Mouse (Mus musculus) midbrain, embryonic 11.5 days (tissue): ENCODE results near the gene Edaradd. TPM values are rescaled to one million over a fixed set of nuclear protein-coding genes. Genes with fewer than 3 reads are reported as not detected.

Source experiments
- ATAC-seq: fragments of 200-750 bp; cut with Nextera tagmentation; 2 replicates; pipeline ENCODE4 v1.8.0; 2017; ENCODE audit warnings: moderate TSS enrichment, moderate library complexity; ENCODE audit not compliant: low FRiP score
- DNase-seq: peaks from one replicate; pipeline ENCODE4 v3.0.0; 2015; ENCODE audit warnings: low spot score; ENCODE audit errors: missing footprints
- H3K27ac ChIP-seq: fragments of 300-500 bp; sonication (generic); 2 replicates; pipeline ENCODE4 v1.5.1; 2014; ENCODE audit warnings: low read depth, low read length
- H3K27me3 ChIP-seq: fragments of 300-500 bp; sonication (generic); 2 replicates; pipeline ENCODE4 v1.6.1; 2014; ENCODE audit warnings: mild to moderate bottlenecking, low read length, moderate library complexity, mixed read lengths; ENCODE audit not compliant: control insufficient read depth, insufficient read depth
- H3K36me3 ChIP-seq: fragments of 300-500 bp; sonication (generic); 2 replicates; pipeline ENCODE4 v1.6.1; 2014; ENCODE audit warnings: mild to moderate bottlenecking, low read length, moderate library complexity, mixed read lengths; ENCODE audit not compliant: control insufficient read depth, insufficient read depth
- H3K4me1 ChIP-seq: fragments of 300-500 bp; sonication (generic); 2 replicates; pipeline ENCODE4 v1.6.1; 2014; ENCODE audit warnings: low read length; ENCODE audit not compliant: control insufficient read depth, insufficient read depth
- H3K4me2 ChIP-seq: fragments of 300-500 bp; sonication (generic); 2 replicates; pipeline ENCODE4 v1.6.1; 2014; ENCODE audit warnings: mild to moderate bottlenecking, moderate library complexity
- H3K4me3 ChIP-seq: fragments of 300-500 bp; sonication (generic); 2 replicates; pipeline ENCODE4 v1.5.1; 2014; ENCODE audit warnings: low read depth, low read length
- H3K9ac ChIP-seq: fragments of 300-500 bp; sonication (generic); 2 replicates; pipeline ENCODE4 v1.6.1; 2014; ENCODE audit warnings: low read length
- H3K9me3 ChIP-seq: fragments of 300-500 bp; sonication (generic); 2 replicates; pipeline ENCODE4 v1.6.1; 2016; ENCODE audit warnings: low read length; ENCODE audit not compliant: control insufficient read depth
- whole genome bisulfite sequencing: fragments of 180-500 bp; shearing (Covaris S2); extraction: QIAGEN DNeasy Blood & Tissue Kit; methylation state at CpG from one replicate; pipeline ENCODE4 v1.1.7; 2014; 5-methylcytosine and 5-hydroxymethylcytosine counted together
- polyA plus RNA-seq: library from polyadenylated mRNA; unstranded; fragments of >200 nt; fragmentation: Nextera tagmentation; extraction: Ambion mirVana; gene quantifications from 2 replicates; pipeline ENCODE4 v1.2.1, GENCODE M21; 2014

Gene Edaradd
- polyA plus RNA-seq: 2.2 and 3.2 TPM in 2 replicates

GRCm38 (mm10) chr13:12519955-12520584 lies at the start of gene Edaradd:
Edaradd (minus strand) TSS chr13:12520438.
- Histone ChIP-seq H3K4me3 (peak within 1 kb of the TSS; percentile 45), H3K27me3 (peaks cover 8% of the 10 kb centered on the region), H3K36me3 (no peaks in the 10 kb centered on the region), H3K9ac (peak within 1 kb of the TSS; percentile 62), H3K27ac (peak within 1 kb of the TSS; percentile 25; the same call in 1 of the 2 replicates), H3K9me3 (no peaks in the 10 kb centered on the region), H3K4me1 (peaks cover 2% of the 10 kb centered on the region; the same call in 1 of the 2 replicates), H3K4me2 (peak within 1 kb of the TSS; percentile 97)
- DNase-seq (peak; percentile 97), ATAC-seq (peak; percentile 87)
- WGBS: under 1% methylated on average over 35 of the region's 35 CpGs

GRCm38 (mm10) chr13:12569741-12570140 lies 49.5 kb upstream of the Edaradd start:
- Histone ChIP-seq H3K9me3 (no peaks in the 10 kb centered on the region), H3K4me1 (peaks cover 8% of the 10 kb centered on the region), H3K4me2 (no peak overlapping the region), H3K27me3 (no peaks in the 10 kb centered on the region), H3K4me3 (no peak overlapping the region), H3K36me3 (no peaks in the 10 kb centered on the region), H3K27ac (no peak overlapping the region), H3K9ac (no peak overlapping the region)
- ATAC-seq (no peak), DNase-seq (no peak)
- WGBS: 81% methylated on average over 7 of the region's 7 CpGs

GRCm38 (mm10) chr13:12568597-12569469 lies 48.6 kb upstream of the Edaradd start:
- 67% methylated on average over 9 of the region's 9 CpGs for WGBS
- Histone ChIP-seq H3K27ac (no peak overlapping the region), H3K9me3 (no peaks in the 10 kb centered on the region), H3K4me1 (peaks cover 8% of the 10 kb centered on the region), H3K4me2 (no peak overlapping the region), H3K36me3 (no peaks in the 10 kb centered on the region), H3K9ac (no peak overlapping the region), H3K27me3 (no peaks in the 10 kb centered on the region), H3K4me3 (no peak overlapping the region)
- DNase-seq: no peak
- no peak for ATAC-seq

DNA sequence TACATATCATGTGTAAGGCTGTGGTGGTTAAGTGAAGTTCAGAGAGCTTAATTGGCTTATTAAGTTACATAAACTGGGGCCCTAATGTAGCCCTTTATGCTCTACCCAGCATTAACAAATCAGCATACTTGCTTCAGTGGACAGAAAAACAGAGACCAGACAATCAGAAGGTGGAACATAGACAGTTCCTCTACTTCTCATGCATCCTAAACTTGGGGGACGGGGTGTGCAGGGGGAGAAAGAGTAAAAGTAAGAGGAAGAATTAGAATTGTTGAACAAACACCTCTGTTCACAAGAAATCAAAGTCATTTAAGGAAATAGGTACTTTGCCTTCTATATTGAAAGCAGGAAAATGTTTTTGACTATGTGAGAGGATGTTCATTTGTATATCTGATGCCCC lies 47.7 kb upstream of the Edaradd start:
- Histone ChIP-seq H3K9ac (no peak overlapping the region), H3K36me3 (no peaks in the 10 kb centered on the region), H3K4me2 (no peak overlapping the region), H3K27me3 (no peaks in the 10 kb centered on the region), H3K4me3 (no peak overlapping the region), H3K27ac (no peak overlapping the region), H3K9me3 (no peaks in the 10 kb centered on the region), H3K4me1 (peaks cover 8% of the 10 kb centered on the region)
- 63% methylated on average over 1 of the region's 1 CpGs for WGBS
- ATAC-seq (no peak), DNase-seq (no peak)

DNA sequence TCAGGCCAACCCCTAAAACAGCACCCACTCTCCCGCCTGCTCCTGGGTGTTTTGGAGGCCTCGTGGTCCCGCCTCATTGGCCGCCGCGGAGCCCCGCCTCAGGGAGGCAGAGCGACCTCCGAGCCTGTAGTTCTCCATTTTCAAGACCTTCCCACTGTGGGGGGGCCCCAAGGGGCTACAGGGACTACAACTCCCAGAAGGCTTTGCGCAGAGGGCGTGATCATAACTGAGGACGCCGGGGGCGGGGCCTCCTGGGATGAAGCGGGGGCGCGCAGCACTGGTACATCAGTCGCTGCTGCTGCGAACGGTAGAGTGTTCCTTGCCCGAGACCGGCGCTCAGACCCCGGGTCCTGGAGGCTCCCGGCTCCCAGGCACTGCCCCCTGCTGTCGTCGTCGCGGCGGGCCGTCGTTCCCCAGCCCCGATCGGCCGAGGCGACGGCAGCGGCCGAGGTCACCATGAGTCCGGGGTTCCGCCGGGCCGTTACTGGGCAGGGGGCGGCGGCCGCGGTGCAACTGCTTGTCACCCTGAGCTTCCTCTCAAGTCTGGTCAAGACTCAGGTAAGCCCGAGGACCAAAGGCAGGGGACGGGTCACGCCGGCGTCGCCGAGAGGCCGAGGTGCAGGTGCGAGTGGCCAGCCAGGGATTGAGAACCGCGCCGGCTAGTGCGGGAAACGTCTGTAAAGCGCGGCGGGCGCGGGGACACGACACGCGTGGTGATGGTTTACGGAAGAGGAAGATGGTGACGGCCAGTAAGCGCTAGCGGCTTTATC lies 45.6 kb upstream of the Edaradd start, which contains the start of gene Ero1lb:
Gene Ero1lb (plus strand): TSS at position 254 of the 770 bp plus-strand sequence.
- peak; percentile 100 for DNase-seq
- H3K27ac ChIP-seq: no peak within 1 kb of the TSS

GRCm38 (mm10) chr13:12562256-12562655 lies 42.0 kb upstream of the Edaradd start:
- 80% methylated on average over 4 of the region's 4 CpGs for WGBS
- no peak overlapping the region for H3K4me2 ChIP-seq
- no peak for DNase-seq
- no peak overlapping the region for H3K4me3 ChIP-seq
- H3K27me3 ChIP-seq: peaks cover 8% of the 10 kb centered on the region
- H3K9ac ChIP-seq: no peak overlapping the region
- H3K36me3 ChIP-seq: no peaks in the 10 kb centered on the region
- H3K4me1 ChIP-seq: peaks cover 10% of the 10 kb centered on the region
- no peaks in the 10 kb centered on the region for H3K9me3 ChIP-seq
- no peak for ATAC-seq
- no peak overlapping the region for H3K27ac ChIP-seq

More for the DNA sequence above, 45.6 kb upstream of the Edaradd start, which contains the start of gene Ero1lb:
- no peaks in the 10 kb centered on the region for H3K9me3 ChIP-seq
- H3K4me3 ChIP-seq: peak within 1 kb of the TSS; percentile 70
- peak within 1 kb of the TSS; percentile 90 for H3K4me2 ChIP-seq
- no peaks in the 10 kb centered on the region for H3K36me3 ChIP-seq
- peak; percentile 99 for ATAC-seq
- H3K9ac ChIP-seq: peak within 1 kb of the TSS; percentile 74
- under 1% methylated on average over 72 of the region's 73 CpGs for WGBS
- H3K27me3 ChIP-seq: peaks cover 6% of the 10 kb centered on the region
- H3K4me1 ChIP-seq: peaks cover 8% of the 10 kb centered on the region

DNA sequence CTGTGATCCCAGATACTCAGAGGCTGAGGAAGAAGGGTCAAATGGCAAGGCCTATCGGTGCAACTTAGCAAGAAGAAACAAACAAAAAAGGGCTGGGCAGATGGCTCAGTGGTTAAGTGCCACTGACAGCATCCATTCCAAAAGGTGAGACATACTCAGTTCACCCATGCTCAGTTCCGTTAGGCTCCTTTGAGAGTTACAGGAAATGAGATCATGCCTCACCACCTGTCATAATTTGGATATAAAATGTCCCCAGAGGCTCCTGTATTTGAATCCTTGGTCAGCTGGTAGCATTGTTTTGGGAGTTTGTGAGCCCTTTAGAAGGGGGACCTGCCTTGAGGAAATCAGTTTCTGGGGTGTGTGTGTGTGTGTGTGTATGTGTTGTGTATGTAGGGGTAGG lies 41.5 kb upstream of the Edaradd start:
- 72% methylated on average over 2 of the region's 2 CpGs for WGBS
- no peaks in the 10 kb centered on the region for H3K9me3 ChIP-seq
- no peak overlapping the region for H3K4me3 ChIP-seq
- no peaks in the 10 kb centered on the region for H3K36me3 ChIP-seq
- peaks cover 8% of the 10 kb centered on the region for H3K27me3 ChIP-seq
- no peak for DNase-seq
- H3K9ac ChIP-seq: no peak overlapping the region
- H3K4me1 ChIP-seq: peaks cover 10% of the 10 kb centered on the region
- H3K4me2 ChIP-seq: no peak overlapping the region
- no peak for ATAC-seq
- H3K27ac ChIP-seq: no peak overlapping the region

DNA sequence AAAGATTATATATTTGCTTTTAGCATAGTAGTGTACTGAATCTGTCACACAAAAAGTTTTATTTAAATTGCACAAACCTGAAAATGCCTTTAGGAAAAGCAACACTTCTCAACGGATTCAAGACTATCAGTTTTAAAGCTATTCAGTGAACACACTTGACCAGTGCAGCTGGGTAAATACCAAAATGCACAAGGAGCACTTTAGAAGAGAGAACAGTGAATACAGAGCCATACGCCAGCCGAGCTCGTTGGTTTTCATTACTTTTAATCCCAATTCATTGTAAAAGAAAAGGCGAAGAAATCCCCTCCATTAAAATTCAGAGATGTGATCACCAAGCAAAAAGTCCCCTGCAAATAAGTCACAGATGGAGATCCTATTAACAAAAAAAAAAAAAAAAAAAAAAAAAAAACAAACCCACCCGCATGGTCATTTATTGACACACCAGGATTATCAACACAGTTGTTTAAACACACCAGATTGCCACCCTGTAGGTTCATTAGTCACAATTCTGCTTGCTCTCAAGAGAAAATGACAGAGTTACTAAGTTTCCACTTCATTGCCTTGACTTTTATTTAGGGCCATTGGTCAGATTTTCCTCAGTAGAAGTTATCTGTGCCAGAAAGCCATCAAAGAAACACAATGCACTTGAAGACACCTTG lies 39.4 kb upstream of the Edaradd start:
- Histone ChIP-seq H3K27me3 (peaks cover 15% of the 10 kb centered on the region), H3K4me2 (no peak overlapping the region), H3K9ac (no peak overlapping the region), H3K36me3 (no peaks in the 10 kb centered on the region), H3K4me3 (no peak overlapping the region), H3K9me3 (no peaks in the 10 kb centered on the region), H3K4me1 (peaks cover 2% of the 10 kb centered on the region; the same call in 1 of the 2 replicates), H3K27ac (no peak overlapping the region)
- DNase-seq (no peak), ATAC-seq (peak; percentile 78)
- 24% methylated on average over 6 of the region's 6 CpGs for WGBS
